Mouse (Mus musculus) heart, adult 2 months (tissue): ENCODE results near the gene Nhej1.

Experiments used
- CTCF ChIP-seq: fragments of 200-600 bp; IDR thresholded peaks from 2 replicates; pipeline ENCODE4 v1.8.1; 2022; ENCODE audit warnings: antibody characterized with exemption, mild to moderate bottlenecking, moderate library complexity
- EP300 ChIP-seq: fragments of 200-500 bp; IDR thresholded peaks from 2 replicates; pipeline ENCODE4 v1.6.1; 2011; ENCODE audit warnings: low read depth, low read length, control low read depth; ENCODE audit not compliant: insufficient read depth
- POLR2A ChIP-seq: fragments of 200-500 bp; IDR thresholded peaks from 2 replicates; pipeline ENCODE4 v1.6.1; 2011; ENCODE audit warnings: mild to moderate bottlenecking, low read depth, low read length, control low read depth; ENCODE audit not compliant: insufficient read depth

GRCm38 (mm10) chr1:75022216-75022615 is 102.8 kb downstream of the Nhej1 start:
- no peak for TF ChIP-seq CTCF
- TF ChIP-seq EP300, result no peak
- TF ChIP-seq POLR2A, result no peak
